Mouse (Mus musculus): ENCODE results near the gene Cpt1a.

The Cpt1a gene

DNA sequence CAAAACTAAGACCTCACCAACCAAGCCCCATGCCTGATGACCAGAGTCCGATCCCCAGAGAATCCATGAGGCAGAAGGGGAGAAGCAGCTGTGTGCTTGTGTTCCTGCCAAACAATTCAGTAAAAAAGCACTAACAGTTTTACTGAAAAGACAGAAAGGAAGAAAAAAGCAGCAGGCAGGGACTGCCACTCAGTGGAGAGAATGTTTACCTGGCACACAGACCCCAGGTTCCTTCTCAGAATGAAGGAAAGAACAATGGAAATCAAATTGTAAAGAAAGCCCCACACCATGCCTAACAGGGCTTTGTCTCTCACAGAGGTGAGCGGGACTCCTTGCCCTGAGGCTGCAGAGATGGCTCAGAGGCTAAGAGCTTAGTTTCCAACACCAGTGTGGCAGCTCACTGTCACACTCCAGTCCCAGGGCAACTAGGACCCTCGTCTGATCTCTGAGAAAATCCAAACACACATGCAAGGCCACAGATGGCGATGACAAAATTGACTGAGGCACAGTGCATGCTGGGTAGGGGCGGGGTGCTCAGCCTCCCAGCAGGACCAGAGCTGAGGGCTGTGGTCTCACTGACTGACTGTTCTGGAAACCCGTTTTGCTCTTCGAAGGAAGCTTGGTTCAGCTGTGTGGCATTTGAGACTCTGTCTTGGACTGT, 107.2 kb downstream of the Cpt1a start:
- no peak for DNase-seq (ENCODE audit: low spot score)

DNA sequence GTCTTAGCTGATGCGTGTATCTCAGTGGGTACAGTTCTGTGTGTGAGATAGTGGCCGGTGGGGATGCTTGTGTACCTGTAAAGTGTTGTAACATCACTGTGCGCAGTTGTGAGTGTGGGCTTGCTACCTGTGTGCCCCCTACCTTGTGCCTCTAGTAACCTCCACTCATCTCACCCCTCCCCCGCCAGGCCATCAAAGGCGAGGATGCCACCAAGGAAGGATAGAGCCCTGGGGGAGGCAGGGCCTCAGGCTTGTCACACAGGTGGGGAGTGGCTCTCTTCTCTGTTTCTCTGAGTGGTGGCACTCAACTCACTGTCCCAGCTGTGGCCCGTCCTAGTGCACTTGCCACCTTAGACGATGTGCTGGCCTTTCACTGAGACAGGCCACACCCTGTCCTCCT, 108.9 kb downstream of the Cpt1a start:
- DNase-seq (ENCODE audit: low spot score) = no peak

DNA sequence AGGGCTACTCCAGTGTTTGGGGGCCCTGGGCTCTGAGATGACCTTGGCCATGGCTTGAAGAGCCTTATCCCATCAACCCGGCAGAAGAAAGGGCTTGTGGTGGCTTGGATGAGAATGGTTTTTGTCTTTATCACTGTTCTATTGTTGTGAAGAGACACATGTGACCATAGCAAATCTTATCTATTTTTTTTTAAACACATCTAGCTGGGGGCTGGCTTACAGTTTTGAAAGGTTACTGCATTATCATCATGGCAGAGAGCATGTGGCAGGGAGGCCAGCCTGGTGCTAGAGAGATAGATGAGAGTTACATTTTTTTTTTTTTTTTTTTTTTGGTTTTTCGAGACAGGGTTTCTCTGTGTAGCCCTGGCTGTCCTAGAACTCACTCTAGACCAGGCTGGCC, 109.8 kb downstream of the Cpt1a start:
- no peak for DNase-seq (ENCODE audit: low spot score)

DNA sequence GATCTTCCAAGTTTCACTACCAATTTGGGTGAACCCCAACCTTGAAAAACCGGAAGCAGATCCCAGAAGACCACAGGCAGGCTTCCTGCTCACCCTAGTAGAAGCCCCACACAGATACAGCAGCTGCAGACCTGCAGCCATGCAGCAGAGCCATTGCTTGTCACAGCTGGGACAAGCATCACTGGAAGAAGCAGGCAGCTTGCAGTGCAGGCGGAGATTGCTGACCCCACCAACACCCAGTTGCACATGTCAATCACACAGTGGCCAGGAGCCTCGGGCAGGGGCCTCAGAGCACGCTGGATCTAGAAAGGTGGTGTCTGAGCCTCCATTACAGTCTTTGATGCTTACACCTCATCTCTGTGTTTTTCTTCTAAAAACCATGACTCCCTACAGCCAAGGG, 112.0 kb downstream of the Cpt1a start:
- no peak for DNase-seq (ENCODE audit: low spot score)

DNA sequence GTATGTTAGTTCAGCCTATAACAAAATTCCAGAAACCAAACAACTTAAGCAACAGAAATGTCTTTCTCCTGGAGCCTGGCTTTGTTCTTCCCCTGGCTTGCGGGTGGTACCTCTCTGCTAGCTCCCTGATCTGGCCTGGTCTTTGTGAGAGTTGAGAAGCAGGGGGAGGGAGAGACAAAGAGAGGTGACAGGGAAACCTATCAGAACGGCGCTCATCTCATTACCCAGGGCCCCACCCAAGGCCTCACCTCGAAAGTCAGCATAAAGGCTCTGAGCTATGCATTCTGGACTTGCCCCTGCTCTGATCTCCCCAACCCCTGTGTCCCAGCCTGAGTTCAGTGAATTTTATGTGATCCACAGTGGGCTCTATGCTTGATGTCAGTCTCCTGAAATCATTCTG, 112.5 kb downstream of the Cpt1a start:
- no peak for DNase-seq (ENCODE audit: low spot score)

Measured in urinary bladder, postnatal 10 days (tissue).